Mouse (Mus musculus) regulatory T cell (primary cell): Measurements from ENCODE around the gene Abtb2.
"Not testable (repeated sequence)": the region's sequence is repeated elsewhere in the genome, so short reads cannot be mapped to it uniquely, and the experiment has no call there.

ENCODE experiments used
- in situ Hi-C: fragments of 300-600 bp; cut with MboI, MseI; formaldehyde crosslinking; loops from one replicate; pipeline ENCODE4 v1.15.1; 2025; ENCODE audit warnings: high pct_unique_total_duplicates

The Abtb2 gene

DNA sequence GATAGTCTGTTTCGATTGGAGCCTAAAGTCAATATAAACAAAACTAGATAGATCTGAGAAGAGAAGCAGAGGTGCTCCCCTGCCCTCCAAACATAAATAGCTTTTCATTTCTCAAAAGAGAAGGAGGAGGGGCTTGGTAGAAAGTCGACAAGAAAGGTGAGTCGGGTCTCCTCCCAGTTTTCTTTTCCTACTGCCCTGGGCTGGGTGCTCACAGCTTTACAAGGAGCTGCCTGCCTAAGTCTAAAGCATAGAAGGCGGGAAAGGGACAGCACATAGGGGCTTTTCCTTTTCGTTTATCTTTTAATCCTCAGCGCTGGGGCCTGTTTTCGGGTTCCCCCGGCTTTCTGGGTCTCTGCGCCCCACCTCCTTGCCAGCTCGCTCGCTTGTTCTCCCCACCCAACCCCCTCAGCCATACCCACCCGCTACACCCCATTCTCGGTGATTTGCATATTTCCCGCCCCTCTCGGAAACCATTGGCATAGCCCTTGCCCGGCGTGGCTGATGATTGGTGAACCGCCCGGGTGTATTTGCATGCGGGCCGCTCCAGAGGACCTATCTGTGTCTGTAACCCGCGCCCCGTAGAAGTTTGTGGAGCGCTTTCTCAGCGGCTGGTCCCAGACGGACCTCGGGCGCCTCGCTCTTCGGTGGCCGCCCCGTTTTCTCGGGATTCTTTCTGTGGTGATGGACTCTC is at the start of gene Abtb2:
Gene Abtb2, plus strand, starts transcription at position 579 of the 691 bp plus-strand sequence.
- in situ Hi-C loops = loop anchor here (5.0 to 10.0 kb wide), 3 partner anchors 66 to 156 kb away; no protein-coding TSS in a partner anchor

DNA sequence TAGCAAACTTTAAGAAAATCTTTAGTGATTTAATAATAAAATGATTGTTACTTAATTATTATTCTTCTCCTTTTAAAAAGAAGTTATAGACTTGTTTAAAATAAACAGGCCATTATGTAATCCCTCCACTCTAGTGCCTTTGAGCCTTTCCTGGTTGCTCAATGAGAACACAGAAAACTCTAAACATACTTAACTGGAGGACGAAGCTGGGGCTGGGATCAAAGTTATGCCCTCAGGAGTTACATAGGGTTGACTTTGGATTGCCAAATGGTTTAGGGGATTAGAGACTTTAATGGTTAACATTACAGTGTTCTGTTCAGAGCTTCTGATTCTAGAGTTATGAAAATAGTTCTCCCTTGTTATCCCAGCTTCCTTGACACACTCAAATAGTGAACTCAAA is 49.6 kb upstream of the Abtb2 start:
- in situ Hi-C loops = no loop called here

DNA sequence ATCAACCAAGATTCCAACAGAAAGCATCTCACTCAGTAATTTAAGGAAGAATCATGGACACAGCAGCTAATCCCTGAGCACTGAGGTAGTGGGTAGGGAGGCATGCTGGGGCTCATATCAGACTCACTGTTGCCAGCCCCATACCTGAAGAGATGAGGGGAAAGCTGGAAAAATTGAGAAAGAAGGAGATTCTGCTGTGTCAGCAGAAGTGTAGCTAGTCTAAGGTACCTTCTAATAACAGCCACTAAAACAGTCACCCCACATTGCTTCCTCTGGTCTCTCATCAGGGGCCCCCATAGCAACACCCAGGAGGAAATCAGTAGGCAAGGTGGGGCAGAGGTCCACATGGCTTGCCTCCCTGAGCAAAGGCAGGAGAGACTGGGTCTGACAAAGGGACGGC is 40.5 kb upstream of the Abtb2 start:
- in situ Hi-C loops = no loop called here

- in situ Hi-C loops = loop anchor here (5.0 to 10.0 kb wide), 4 partner anchors 90 to 435 kb away; no protein-coding TSS in a partner anchor
These were observed 19.0 kb upstream of the Abtb2 start for GRCm38 (mm10) chr2:103547132-103547531.

- in situ Hi-C loops = not testable (repeated sequence)
These were observed 15.8 kb upstream of the Abtb2 start for GRCm38 (mm10) chr2:103550301-103550700.

DNA sequence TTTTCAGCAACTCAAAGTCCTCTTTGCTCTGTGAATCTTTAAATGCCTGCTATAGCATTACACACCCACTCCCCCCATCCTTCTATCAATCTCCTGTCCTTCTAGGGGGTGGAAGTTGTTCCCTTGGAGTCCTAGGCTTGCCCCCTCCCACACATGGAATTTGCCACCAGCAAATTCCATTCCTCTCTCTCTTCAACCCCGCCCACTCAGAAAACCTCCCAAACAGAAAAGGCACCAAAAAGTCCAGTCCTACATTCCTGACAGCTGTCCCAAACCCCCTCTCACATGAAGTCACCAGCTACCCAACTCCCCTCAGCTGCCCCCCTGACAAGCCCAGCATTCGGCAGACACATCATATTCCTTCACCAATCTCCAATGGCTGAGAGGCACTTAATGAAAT is 12.1 kb upstream of the Abtb2 start:
- in situ Hi-C loops = no loop called here

DNA sequence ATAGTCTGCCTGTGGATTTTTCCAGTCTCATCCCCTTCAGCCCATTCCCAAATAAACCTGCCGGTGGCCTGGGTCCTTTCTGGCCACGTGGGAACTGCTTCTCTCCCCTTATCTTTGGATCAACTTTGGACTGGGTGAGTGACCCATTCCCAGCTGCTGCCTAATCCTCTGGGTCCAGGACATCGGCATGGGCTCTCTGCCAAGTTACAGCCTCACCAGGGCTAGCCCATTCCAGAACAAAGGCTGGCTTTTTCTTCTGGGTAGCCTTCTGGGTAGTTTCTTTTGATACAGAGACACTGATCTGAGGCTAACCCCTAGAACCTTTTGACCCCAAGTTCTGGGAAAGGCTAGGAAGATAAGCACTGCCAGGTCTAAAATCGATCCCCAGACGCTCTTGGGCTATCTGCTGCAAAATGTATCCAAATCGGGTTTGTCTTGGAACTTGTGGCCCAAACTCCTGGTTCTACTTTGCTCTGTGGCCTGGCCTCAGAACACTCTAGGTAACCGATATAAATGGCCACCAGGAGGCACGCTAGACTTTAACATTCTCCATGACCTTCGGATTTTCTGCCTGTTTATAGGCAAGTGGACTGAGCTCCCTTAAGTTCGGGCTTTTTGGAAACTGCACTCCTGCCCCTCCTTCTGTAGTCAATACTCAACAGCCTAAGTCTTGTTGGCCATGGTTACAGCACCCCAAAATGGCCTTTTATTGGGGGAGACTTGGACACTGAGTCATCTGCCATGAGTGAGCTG is 9.8 kb upstream of the Abtb2 start:
- in situ Hi-C loops = no loop called here

DNA sequence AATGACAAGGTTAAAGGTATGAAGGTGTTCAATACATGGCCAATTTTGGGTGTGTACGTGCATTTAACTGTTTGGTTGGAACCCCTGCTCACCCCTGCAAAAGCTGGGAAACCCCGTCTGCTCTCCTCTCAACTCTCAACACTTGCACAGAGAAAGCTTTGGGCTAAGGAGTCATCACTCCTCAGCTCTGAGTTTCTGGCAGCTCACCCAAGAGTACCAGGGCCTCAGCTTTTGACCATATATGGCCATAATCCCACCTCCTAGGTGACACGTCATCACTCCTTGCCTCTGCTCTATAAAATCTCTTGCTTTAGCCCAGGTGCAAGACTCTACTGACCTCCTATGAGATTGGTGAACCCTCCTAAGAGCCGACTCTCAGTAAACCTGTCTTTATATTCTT is 5.2 kb upstream of the Abtb2 start:
- in situ Hi-C loops = loop anchor here (10.0 kb wide), 1 partner anchor 144 kb away; no protein-coding TSS in a partner anchor

DNA sequence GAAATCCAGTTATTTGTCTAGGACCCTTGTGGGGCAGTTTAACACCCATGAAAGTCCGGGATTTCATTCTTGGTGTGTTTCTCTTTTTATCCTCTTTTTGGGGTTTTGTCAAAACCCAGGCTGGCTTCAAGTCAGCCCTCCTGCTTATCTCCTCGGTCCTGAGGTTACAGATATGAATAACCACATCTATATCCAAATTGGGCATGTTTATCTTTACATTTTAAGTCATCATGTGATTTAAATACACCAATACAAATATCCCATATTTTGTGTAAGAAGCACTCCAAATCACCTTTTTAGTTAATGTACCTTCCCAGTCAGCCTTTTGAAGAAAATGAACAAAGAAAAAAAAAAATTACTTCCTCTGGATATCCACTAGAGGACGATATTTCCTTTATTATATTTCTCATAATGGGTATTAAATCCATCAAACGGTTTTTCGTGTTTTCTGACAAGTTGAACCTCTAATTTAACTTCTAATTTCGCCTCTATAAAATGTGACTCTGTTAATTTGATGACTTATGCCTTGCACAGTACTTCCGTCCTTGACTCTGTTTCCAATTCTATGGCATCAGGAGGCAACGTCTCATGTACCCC is 1.6 kb upstream of the Abtb2 start:
- in situ Hi-C loops = loop anchor here (5.0 to 10.0 kb wide), 3 partner anchors 68 to 158 kb away; no protein-coding TSS in a partner anchor

GRCm38 (mm10) chr2:103565171-103565591 is 929 bp upstream of the Abtb2 start:
- in situ Hi-C loops = loop anchor here (5.0 to 10.0 kb wide), 3 partner anchors 67 to 157 kb away; no protein-coding TSS in a partner anchor

DNA sequence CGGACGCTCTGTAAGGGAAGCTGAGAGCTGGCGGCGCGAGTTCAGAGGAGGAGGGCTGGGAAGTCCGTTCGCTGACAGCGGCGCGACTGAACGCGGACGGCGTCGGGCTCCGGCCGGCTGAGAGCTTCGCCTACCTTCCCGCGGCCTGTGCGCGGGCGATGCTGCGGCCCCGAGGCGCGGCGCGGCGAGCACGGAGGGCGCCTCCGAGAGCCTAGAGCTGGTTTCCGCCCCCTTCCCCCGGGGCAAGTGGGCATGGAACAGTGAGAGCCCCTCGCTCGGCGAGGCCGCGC is 258 bp downstream of the Abtb2 start:
- in situ Hi-C loops = loop anchor here (5.0 to 10.0 kb wide), 3 partner anchors 66 to 156 kb away; no protein-coding TSS in a partner anchor

- in situ Hi-C loops = loop anchor here (5.0 to 10.0 kb wide), 3 partner anchors 65 to 155 kb away; no protein-coding TSS in a partner anchor
These were observed 807 bp downstream of the Abtb2 start for GRCm38 (mm10) chr2:103566713-103567521.

GRCm38 (mm10) chr2:103568161-103568560 is 2.1 kb downstream of the Abtb2 start:
- in situ Hi-C loops = loop anchor here (5.0 to 10.0 kb wide), 3 partner anchors 64 to 154 kb away; no protein-coding TSS in a partner anchor

- in situ Hi-C loops = loop anchor here (5.0 to 10.0 kb wide), 3 partner anchors 63 to 153 kb away; no protein-coding TSS in a partner anchor
These were observed 3.6 kb downstream of the Abtb2 start for GRCm38 (mm10) chr2:103569716-103570115.

GRCm38 (mm10) chr2:103572354-103572753 is 6.2 kb downstream of the Abtb2 start:
- in situ Hi-C loops = no loop called here

GRCm38 (mm10) chr2:103576371-103576770 is 10.3 kb downstream of the Abtb2 start:
- in situ Hi-C loops = no loop called here

DNA sequence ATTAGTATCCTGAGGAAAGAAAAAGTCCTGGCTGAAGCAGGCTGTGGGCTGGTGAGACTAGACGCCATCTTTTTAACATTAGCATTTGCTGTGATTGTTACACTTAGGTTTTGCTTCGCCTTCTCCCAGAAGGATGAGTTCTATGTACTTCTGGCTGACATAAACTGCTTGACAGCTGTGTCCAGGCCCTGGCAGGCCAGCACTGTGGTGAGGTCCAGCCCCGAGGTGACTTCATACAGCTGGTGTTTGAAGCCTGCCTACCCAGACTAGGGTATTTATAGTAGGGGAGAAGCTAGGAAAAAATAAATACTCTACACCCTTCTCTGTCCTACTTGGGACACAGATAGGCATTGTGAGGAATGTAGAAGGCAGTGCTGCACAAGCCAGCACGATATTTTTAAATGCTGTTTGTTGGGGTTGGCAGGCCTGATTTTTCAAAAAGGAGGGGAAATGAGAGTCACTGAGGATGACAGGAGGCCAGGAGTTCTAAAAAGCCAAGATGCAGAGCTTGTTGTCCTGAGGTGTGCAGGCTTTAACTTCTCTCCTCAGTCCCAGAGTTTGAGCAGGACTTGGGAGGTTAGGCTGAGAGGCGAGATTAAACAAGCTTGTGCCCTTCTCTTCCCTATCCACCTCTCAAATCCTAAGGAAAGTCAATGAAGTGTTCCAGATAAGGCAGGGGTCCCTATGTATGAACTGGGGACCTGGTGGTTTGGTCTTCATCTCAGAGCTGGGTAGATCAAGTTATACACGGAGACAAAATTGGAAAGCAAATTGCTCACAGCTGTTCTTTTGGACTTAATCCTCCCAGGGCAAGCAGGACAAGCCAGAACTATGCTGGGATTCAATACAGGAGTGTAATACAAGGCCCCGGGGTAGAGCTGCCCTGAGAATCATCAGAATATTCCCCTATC is 11.9 kb downstream of the Abtb2 start:
- in situ Hi-C loops = no loop called here

GRCm38 (mm10) chr2:103578663-103579213 is 12.6 kb downstream of the Abtb2 start:
- in situ Hi-C loops = no loop called here

DNA sequence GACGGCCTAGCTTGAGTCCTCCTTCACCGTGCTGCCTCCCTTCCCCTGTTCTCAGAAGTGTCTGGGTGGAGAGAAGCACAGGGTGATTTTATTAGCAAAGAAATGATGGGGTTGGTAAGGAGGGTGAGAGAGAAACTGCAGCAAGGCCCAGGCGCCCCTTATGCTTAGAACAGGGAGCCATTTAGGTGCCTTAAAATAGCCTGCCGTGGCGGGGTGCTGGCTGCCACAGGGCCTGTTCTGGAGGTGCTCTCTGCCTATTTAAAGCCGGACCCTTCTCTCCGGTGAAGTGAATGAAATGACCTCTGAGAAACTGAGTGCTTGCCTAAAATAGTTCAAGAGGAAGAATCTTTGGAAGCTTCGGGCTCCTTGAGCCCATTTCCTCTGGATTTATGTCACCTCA is 14.6 kb downstream of the Abtb2 start:
- in situ Hi-C loops = no loop called here

- in situ Hi-C loops = no loop called here
These were observed 15.3 kb downstream of the Abtb2 start for GRCm38 (mm10) chr2:103581369-103581897.
